Mouse (Mus musculus) testis, postnatal 14 days (tissue): Measurements from ENCODE around the gene Tmem56.

ENCODE experiments used
- DNase-seq: peaks from one replicate; pipeline ENCODE4 v3.0.0; 2021; ENCODE audit warnings: low spot score

Gene Tmem56

DNA sequence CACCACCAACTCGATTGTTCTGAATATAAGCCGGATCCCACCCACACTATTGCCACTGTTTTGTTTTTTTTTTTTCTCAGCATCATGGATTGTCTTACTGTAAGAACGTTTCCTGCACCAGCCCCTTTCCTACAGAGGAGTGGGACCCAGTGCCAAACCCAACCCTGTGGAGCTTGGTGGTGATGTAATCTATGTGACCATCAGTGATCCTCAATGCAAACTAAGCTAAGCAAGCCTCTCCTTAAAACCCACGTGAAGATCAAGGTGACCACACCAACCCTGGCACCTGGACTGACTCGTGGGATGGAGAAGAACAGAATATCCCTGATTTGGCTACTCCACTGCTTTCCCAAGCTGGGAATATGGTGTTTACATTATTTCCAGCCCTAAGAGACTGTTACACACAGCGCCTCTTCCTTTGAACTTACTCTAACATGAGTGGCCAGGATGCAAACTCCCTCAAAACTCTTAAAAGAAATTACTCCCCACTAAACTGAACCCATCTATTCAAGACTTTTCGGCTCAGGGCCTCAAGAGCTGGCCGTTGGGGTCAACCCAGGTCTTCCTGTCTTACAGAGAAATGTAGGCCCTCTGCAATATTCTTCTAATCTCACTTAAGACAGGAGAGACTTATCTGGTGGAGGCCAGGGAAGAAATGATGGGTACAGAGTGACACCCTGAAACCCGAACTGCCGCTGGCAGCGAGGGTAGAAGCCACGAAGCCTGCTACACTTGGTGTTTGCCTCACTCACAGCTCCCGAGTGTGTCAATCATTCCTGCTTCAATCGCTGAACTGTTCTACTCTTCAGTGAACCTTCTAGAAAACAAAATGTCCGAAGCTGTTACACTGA lies 113.6 kb downstream of the Tmem56 start:
- DNase-seq = no peak

DNA sequence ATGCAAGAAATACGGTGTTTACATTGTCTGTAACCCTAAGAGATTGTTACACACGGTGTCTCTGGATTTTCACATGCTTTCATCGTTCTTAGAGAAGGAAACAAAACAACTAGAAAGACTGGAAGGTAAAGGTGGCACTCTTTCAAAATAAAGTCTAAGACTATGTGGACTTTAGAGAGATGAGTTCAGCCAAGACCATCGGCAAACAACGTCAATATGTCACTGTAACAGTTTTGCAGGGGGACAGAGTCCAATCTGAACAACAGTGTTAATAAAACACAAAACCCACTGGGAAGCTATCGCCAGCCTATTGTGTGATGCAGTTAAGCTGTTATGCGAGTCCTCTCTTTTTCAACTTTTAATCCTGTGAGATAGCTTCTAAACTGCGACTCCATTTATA lies 114.3 kb downstream of the Tmem56 start:
- no peak for DNase-seq

DNA sequence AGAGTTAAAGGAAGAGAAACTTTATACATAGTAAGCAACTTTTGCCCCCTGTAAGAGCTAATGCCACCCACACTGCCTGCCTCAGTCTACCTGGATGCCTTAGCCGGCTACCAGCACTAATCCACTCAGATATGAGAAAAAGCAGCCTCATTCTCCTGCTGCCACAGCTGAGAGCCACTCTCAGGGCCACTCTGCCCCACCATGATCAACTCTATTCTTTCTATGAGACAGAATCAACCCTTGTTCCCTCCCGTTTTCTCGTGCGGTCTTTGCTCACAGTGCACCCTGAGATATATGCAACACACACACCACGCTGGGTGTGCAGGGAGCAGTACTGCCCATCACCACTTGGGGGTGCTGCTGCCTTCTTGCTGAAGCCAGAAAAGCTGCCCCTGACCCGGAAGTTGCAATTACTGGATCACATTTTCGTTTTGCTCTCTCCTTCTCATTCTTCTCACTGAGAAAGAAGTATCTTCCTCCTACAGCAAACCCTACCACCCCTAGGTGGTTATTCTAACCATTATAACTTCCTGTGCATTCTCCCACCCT lies 119.6 kb downstream of the Tmem56 start:
- peak; percentile 27 for DNase-seq

DNA sequence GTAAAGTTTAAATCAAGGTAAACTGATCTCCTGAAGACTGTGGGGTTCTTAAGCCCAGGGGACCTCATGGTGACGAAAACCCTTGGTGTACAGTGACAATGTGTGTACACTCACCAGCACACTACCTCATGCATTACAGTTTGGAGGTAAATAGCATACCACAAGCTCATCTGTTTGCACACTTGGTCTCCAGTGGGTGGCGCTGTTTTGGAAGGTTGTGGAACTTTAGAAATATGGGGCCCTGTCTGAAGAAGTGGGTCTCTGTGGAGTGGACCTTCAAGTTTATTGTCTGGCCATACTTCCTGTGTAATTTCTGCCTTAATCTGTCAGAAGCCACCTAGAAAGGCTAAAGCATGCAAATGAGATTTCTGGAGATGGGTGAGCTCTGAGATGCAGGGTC lies 121.2 kb downstream of the Tmem56 start:
- no peak for DNase-seq

DNA sequence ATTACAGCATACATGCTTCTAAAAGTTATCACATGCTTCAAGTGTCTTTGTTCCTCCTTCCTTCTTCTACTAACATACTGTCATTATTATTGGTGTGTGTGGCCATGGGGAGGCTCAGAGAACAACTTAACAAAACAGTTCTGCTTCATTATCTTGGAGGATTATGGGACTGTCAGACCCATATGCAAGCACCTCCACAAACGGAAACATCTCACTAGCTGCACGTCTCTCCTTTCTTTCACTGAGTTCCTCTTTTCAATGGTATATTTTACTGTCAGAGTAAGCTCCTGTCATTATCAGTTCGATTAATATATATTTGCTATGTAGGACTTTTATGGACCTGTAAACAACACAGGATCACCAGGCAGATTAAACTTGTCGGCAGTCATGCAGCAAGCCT lies 122.5 kb downstream of the Tmem56 start:
- DNase-seq = no peak

DNA sequence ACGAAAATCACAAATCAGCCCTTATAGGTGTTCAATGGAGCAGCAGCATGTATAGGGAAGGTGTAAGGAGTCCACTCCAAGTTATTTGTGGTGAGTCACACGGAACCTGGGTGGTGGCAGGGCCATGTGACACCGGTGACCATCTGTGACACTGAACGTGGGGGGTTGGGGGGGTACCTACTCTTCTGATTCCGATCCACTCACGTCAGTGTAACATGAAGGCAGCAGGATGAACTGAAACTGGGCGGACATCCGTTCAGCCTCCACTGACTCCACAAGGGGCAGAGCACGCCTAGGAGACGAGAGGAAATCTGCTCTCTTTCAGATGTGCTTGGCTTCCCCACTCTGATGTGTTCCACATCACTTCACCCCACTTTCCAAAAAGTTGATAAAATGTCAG lies 123.3 kb downstream of the Tmem56 start:
- DNase-seq = no peak

DNA sequence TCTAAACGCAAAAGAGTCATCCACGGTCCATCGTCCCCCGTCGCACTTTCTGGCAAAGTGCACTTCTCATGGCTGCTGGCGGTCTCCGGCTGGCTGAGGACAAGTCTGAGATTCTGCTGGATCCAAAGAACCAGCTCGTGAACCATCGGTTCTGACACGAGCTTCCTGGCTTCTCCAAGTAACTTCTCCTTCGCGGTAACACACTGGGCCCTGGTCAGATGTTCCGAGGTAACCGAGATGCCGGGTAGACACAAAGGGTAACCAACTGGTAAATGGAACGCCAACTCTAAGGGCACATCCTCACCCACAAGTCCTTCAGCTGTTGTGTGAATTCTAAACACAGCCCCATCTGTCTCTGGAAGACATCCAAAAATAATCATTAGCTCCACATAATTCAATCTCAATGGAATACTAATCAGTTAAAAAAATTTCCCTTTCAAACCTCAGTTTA lies 124.0 kb downstream of the Tmem56 start:
- DNase-seq = no peak

DNA sequence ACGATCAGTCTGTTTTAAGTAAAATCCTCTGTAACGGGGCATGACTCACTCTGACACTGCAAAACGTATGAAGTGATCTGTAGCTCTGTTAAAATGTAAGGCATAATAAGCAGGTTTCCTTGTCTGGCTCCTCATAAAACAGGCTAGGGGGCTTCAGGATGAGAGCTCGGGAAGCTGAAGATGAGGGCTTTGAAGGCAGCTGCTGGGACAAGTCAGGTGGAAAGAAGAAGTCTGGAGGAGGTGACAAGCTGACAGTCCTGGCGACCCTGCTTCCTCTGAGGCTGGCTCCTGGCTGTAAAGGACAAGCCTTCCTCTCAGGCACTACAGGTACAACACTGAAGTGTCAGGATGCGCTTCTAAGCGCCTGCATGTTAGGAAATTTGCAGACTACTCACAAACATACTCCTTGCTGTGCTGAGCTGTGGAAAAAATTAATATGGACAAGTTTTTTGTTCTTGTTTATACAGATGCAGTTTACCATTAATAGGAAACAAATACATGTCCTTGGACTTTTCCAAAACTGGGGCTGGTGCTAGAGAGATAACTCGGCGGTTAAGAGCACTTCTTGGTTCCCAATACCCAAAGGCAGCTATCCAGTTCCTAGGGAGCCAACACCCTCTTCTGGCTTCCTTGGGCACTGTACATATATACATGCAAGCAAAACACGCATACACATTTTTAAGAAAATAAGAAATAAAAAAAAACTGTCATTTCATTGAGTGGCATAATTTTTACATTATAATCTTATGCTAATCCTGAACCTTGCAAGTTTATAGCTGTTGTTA lies 125.2 kb downstream of the Tmem56 start:
- DNase-seq = no peak

DNA sequence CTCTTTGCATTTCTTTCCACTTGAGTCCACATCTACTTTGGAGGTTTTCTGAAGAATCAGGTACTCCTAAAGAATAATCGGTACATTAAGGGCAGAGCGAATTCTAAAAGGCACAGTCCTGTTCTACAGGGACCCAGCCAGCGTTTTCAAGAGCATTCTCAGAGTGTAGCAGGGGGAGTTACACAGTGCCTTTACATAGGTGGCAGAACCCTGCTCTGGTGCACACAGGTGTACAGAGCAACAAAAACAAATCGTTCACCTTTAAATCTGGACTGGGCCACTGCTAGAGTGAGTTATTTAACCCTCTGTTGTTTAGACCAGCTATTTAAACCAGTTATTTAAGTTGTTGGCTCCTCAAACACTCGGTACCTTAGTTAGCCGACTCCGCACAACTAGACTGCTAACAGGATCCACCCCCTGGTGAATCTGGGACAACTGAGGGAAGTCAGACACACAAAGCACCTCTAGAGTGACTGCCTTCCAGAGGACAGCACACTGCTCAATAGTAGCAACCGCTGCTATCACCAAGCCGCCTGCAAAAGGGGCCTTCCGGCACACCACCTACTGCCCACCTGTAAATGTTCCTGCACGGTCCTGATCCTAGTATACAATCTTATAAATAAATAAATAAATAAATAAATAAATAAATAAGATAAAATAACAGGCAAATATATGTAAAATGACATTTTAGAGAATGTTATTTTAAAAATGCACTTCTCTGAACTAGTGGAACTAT lies 126.3 kb downstream of the Tmem56 start:
- DNase-seq = no peak

DNA sequence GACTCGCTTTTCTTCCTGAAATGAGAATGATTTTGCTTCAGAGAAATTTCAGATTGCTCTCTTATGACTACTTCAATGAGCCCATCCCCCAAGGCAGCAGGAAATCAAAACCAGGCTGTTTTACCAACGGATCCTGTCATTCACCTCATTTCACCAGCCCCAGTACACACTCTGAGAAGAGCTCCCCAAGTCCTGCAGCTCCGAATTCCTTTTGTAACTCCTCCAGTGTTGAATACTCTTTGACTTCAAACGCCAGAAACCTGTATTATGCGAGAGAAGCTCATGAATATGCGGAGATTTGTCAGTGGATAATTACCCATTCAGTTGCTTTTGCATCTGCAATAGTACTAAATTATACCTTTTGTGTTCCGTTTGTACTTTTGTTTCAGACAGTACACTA lies 126.9 kb downstream of the Tmem56 start:
- DNase-seq = no peak
